In the genomic region with DNA sequence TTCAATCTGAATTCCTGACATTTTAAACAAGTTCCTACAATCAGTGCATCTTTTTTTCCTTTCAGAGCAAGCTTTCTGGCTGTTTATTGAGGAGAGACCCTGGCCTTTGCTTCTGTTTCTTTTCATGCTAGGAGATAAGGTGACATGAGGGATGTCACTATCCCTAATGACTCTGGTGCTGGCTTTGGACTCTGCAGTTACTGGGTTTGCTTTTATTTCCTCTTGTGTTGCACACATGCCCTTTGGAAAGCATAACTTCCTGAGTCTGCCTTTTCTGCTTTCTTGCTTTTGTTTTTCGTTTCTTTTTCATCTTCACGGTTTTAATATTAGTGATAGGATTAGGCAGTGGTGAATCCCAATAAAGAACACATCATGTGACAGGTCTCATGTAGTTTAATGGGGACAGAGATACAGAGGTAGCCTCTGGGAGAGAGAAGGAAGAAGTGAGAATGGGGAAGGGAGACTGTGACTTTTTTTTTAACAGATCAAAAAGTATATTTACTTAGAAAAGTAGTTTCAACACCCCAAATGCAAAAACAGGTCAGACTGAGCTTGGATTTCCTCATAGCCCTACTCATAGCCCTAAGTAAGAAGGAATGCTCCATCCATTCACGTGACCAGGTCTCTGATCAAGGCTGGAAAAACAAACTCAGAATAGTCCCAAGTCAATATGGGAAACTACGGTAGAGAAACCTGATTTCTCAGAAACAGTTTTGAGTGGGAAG, we compare ENCODE assay signal across 18 mouse cellular contexts.
"Had no signal": no experiment of that assay in that cellular context is flagged by ENCODE, and none has a peak within 500 bp of the region (broad histone marks: within the 10 kb centered on the region; RNA-seq: fewer than 3 reads in every experiment).

No protein-coding gene starts in this region.

- H3K4me2 ChIP-seq: limb, embryonic 13.5 days; liver, embryonic 11.5 days; lung, embryonic 14.5 days; midbrain, embryonic 12.5 days; midbrain, embryonic 15.5 days; neural tube, embryonic 13.5 days had no signal

- H3K4me3 ChIP-seq: limb, embryonic 10.5 days; limb, embryonic 13.5 days; midbrain, embryonic 12.5 days; midbrain, embryonic 15.5 days; myocyte; neural tube, embryonic 13.5 days had no signal

- H3K27me3 ChIP-seq: limb, embryonic 13.5 days; midbrain, embryonic 12.5 days; midbrain, embryonic 15.5 days; neural tube, embryonic 13.5 days had no signal

- H3K27ac ChIP-seq: limb, embryonic 10.5 days; limb, embryonic 13.5 days; liver, embryonic 14.5 days; midbrain, embryonic 12.5 days; midbrain, embryonic 15.5 days; neural tube, embryonic 13.5 days had no signal

- H3K4me1 ChIP-seq: limb, embryonic 10.5 days; midbrain, embryonic 12.5 days; midbrain, embryonic 15.5 days; neural tube, embryonic 13.5 days had no signal

- H3K9me3 ChIP-seq: limb, embryonic 10.5 days; limb, embryonic 13.5 days; midbrain, embryonic 12.5 days; midbrain, embryonic 15.5 days; neural tube, embryonic 13.5 days had no signal

- H3K36me3 ChIP-seq: limb, embryonic 10.5 days; limb, embryonic 13.5 days; midbrain, embryonic 12.5 days; midbrain, embryonic 15.5 days; neural tube, embryonic 13.5 days had no signal

- DNase-seq: kidney, adult 18-20 months; kidney, adult 9 months; kidney, postnatal 14 days; kidney, postnatal 4 days; liver, postnatal 0 days; lung, embryonic 14.5 days; lung, postnatal 14 days; retina, postnatal 1 day; thymus, adult 18-20 months; thymus, postnatal 36 days had no signal

- ATAC-seq: liver, postnatal 0 days; midbrain, embryonic 15.5 days had no signal

- H3K9ac ChIP-seq: limb, embryonic 13.5 days; liver, embryonic 14.5 days; liver, postnatal 0 days; lung, embryonic 14.5 days; midbrain, embryonic 12.5 days; midbrain, embryonic 15.5 days; neural tube, embryonic 13.5 days had no signal
